Mouse (Mus musculus) frontal cortex, adult (tissue): ENCODE data around the gene Celf2.

Source experiments
- ATAC-seq: cut with Nextera tagmentation; 2 replicates; pipeline ENCODE4 v1.9.2; 2017; ENCODE audit warnings: mild to moderate bottlenecking, moderate library complexity, mixed read lengths; ENCODE audit not compliant: low TSS enrichment

Celf2 gene

DNA sequence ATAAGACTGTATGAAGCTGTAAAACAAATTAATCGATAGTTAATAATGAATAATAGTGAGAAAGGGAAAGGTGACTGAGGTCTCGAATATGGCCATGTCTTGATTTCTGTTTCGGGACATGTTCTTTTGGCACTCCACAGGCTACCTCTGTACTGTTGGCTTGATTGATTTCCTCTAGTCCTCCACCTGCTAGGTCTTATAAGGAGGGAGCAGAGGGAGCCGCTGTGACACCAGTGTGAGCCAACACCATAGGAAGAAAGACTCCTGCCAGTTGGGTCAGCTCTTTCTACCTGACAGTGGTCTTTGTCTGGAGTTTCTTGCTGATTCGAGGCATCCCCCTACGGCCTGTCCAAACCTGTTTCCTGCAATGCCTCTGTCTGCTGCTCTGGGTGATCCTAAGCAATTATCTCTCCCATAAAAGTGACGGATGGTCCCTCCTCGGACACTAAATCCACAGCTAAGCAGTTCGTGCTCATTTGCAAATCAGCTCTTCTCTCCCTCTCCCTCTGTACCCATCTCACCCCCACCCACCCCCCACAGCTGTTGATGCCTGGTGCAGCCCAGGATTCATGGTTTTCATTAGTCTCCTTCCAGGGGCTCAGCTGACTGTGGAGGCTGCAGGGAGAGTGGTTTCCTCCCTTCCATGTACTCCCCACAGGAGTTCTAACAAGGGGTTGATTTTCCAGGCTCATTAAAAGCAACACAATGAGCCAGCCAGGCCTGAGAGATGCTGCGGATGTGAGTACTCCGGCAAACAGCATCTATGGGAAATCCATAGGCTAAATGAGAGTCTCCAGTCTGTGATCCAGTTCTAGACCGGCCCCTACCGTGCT lies 1003.2 kb downstream of the Celf2 start:
- no peak; the same call in 1 of the 2 replicates for ATAC-seq

GRCm38 (mm10) chr2:6505531-6505930 lies 1003.8 kb downstream of the Celf2 start:
- no peak for ATAC-seq

DNA sequence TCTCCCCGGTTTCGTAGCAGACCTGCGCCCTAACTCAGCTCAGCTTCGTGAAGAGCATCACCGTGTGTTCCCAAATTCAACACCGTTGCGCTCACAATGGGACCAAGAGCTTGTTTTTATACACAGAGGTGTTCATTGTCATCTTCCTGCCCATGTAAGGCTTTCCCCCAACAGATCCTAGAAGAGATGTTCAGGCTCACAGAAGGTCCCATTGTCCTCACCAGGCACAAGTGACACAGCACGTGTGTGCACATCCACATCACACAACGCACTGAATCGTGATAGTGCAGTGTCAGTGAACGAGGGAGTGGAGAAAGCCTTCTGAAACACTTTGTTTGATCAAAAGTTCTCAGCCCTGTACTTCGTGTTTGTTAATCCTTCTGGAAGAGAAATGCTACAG lies 1011.3 kb downstream of the Celf2 start:
- no peak for ATAC-seq

- ATAC-seq: no peak
These were observed 1011.7 kb downstream of the Celf2 start for GRCm38 (mm10) chr2:6497636-6498035.

- no peak for ATAC-seq
These were observed 1015.5 kb downstream of the Celf2 start for GRCm38 (mm10) chr2:6493886-6494285.

DNA sequence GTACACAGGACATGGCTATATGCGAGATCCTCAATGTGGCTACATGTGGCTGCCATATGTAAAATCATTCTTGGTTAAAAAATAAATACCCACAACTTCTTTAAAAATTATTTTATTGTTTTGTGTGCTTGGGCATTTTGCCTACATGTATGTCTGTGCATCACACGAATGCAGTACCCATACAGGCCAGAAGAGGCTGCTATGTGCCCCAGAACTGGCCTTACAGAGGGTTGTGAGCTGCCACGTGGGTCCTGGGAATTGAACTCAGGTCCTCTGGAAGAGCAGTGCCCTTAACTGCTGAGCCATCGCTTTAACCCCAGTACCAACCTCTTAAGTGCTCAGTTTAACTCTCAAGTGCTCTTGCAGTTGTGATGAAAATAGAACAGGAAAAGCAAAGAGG lies 1018.5 kb downstream of the Celf2 start:
- no peak for ATAC-seq

- ATAC-seq: no peak
These were observed 1019.3 kb downstream of the Celf2 start for GRCm38 (mm10) chr2:6490076-6490475.
